Mouse (Mus musculus) CD8-positive naive resting alpha-beta T cell, adult 2 months (primary cell): ENCODE measurements around the gene Rhox8.
"Not testable (repeated sequence)": the region's sequence is repeated elsewhere in the genome, so short reads cannot be mapped to it uniquely, and the experiment has no call there.

Source experiments
- DNase-seq, 2 experiments: peaks; one replicate each; pipeline ENCODE4 v3.0.0; 2022; ENCODE audit warnings: low read depth in 2 of 2, low spot score in 2 of 2

The Rhox8 gene

DNA sequence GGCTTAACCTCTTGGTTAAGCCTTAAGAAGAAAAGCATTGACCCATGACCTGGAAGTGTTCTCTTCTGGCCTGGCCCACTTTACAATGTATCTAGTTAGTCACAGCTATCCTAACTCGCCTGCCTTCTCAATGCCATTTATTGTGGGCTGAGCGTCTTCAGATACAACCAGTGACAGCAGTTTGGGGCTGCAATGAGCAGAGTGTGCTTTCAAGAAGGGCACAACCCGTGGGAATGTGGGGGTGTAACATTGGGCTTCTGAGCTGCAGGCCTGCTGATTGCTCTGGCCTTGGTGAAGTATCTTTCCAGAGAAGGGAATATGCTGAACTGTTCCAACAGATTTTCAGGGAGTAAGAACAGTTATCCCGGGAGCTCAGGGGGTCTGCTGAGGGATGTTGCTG lies at the start of gene Rhox8:
Gene Rhox8, minus strand, starts transcription at position 101 of the 400 bp plus-strand sequence.
- no peak for DNase-seq

- no peak for DNase-seq
These were observed 37.6 kb upstream of the Rhox8 start for GRCm38 (mm10) chrX:37916311-37916710.

DNA sequence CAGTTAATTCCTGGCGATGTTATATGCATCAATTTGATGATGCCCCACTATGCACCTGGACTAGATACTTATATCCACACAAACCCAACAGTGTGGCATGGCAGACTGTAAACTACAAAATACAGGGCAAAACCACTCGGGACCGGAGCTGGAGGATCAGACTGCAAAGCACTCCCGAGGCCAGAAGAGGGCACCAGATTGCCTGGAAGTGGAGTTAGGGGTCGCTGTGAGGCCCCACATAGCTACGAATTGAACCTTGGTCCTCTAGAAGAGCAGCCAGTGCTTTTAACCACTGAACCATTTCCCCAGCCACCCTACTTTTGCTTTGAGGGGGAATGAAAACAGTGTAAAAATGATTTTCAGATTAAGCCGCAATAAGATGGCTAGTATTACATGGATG lies 29.8 kb upstream of the Rhox8 start:
- DNase-seq, result no peak

GRCm38 (mm10) chrX:37903727-37904126 lies 25.0 kb upstream of the Rhox8 start:
- DNase-seq, result no peak

DNA sequence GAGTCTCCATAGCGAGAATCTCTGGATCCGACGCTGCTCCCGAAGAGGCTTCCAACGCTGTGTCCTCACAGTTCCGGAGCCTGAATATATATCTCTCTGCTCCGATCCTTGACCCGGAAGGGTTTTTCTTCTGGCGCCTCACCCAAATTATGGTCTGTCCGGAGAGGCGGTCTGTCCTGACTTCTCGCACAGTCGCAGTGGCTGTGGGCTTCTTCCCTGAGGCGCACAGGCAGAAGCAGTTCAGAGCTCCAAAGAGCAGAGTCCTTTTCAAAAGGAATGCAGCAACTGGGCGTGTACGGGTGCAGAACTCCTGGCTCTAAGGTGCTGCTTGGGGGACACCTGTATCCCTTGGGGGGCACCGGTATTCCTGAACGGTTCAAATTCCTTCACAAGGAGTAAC lies 22.9 kb upstream of the Rhox8 start, which contains the start of gene Rhox9:
Gene Rhox9, minus strand, starts transcription at position 101 of the 400 bp plus-strand sequence.
- not testable (repeated sequence) for DNase-seq

DNA sequence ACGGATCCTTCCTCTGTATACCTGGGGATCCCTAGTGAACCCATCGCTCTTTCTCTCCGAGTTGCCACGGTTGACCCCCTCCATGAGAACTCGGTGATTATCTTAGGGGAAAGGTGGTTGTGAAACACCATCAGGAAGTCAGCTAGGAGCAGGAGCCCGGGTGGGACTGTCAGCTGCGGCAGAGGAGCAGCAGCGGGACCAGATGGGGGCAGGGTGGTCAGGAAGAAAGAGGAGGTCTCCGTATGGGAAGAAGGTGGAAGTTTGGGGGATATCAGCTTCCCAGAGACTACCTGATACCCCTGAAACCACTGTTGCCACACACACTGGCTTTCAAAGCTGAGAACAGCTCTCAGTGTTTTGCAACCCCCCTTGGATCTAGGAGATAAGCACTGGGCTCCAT lies 18.4 kb upstream of the Rhox8 start, which contains the start of gene Rhox7b:
Gene Rhox7b, minus strand, starts transcription at position 101 of the 400 bp plus-strand sequence.
- DNase-seq, result not testable (repeated sequence)

DNA sequence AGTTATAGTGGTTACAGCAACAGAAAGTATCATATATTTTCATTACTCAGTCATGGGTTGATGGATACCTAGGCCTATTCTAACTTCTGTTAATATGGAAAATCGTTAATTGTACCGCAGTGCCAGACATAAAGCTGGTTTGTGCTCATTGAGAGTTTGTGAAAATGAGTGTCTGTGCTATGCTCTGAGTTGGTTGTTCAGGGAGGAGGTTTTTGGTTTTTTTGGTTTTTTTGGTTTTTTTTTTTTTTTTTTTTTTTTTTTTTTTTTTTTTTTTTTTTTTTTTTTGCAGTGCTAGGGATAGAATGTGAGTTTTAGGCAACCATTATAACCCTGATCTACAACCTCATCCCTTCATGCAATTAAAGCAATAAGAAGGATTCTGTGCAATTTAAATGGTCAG lies 7.1 kb downstream of the Rhox8 start:
- no peak for DNase-seq

DNA sequence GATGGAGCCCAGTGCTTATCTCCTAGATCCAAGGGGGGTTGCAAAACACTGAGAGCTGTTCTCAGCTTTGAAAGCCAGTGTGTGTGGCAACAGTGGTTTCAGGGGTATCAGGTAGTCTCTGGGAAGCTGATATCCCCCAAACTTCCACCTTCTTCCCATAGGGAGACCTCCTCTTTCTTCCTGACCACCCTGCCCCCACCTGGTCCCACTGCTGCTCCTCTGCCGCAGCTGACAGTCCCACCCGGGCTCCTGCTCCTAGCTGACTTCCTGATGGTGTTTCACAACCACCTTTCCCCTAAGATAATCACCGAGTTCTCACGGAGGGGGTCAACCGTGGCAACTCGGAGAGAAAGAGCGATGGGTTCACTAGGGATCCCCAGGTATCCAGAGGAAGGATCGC lies 47.4 kb downstream of the Rhox8 start, which contains the start of gene Rhox7a:
Gene Rhox7a, plus strand, starts transcription at position 301 of the 400 bp plus-strand sequence.
- not testable (repeated sequence) for DNase-seq

DNA sequence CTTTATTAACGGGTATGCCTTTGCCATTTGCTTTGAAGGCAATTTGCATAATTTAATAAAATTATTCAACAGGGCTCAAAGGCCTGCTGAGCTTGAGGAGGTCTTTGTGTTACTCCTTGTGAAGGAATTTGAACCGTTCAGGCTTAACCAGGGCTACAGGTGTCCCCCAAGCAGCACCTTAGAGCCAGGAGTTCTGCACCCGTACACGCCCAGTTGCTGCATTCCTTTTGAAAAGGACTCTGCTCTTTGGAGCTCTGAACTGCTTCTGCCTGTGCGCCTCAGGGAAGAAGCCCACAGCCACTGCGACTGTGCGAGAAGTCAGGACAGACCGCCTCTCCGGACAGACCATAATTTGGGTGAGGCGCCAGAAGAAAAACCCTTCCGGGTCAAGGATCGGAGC lies 52.1 kb downstream of the Rhox8 start, which contains the start of gene Rhox6:
Gene Rhox6, plus strand, starts transcription at position 301 of the 400 bp plus-strand sequence.
- DNase-seq, result not testable (repeated sequence)
